Mouse (Mus musculus) liver, embryonic 15.5 days (tissue): ENCODE data around the gene Itpripl2. TPM values are rescaled to one million over a fixed set of nuclear protein-coding genes. Genes with fewer than 3 reads are reported as not detected.

ENCODE experiments used
- ATAC-seq: fragments of 200-750 bp; cut with Nextera tagmentation; 2 replicates; pipeline ENCODE4 v1.8.0; 2017; ENCODE audit warnings: moderate number of reproducible peaks, mild to moderate bottlenecking, moderate library complexity; ENCODE audit not compliant: insufficient read depth
- H3K27ac ChIP-seq: fragments of 300-500 bp; sonication (generic); replicated peaks from 2 replicates; pipeline ENCODE4 v1.5.1; 2015; ENCODE audit warnings: mild to moderate bottlenecking, inconsistent platforms
- H3K27me3 ChIP-seq: fragments of 300-500 bp; sonication (generic); 2 replicates; pipeline ENCODE4 v1.6.1; 2015; ENCODE audit warnings: mild to moderate bottlenecking, inconsistent platforms
- H3K36me3 ChIP-seq: fragments of 300-500 bp; sonication (generic); replicated peaks from 2 replicates; pipeline ENCODE4 v1.6.1; 2015; ENCODE audit warnings: moderate library complexity, mild to moderate bottlenecking, inconsistent platforms
- H3K4me1 ChIP-seq: fragments of 300-500 bp; sonication (generic); replicated peaks from 2 replicates; pipeline ENCODE4 v1.6.1; 2015; ENCODE audit warnings: inconsistent platforms
- H3K4me2 ChIP-seq: fragments of 300-500 bp; sonication (generic); 2 replicates; pipeline ENCODE4 v1.6.1; 2015; ENCODE audit warnings: moderate library complexity, mild to moderate bottlenecking, inconsistent platforms
- H3K4me3 ChIP-seq: fragments of 300-500 bp; sonication (generic); replicated peaks from 2 replicates; pipeline ENCODE4 v1.5.1; 2015; ENCODE audit warnings: mild to moderate bottlenecking, inconsistent platforms
- H3K9ac ChIP-seq: fragments of 300-500 bp; sonication (generic); 2 replicates; pipeline ENCODE4 v1.6.1; 2015; ENCODE audit warnings: moderate library complexity, mild to moderate bottlenecking, inconsistent platforms
- H3K9me3 ChIP-seq: fragments of 300-500 bp; sonication (generic); replicated peaks from 2 replicates; pipeline ENCODE4 v1.6.1; 2016; ENCODE audit warnings: inconsistent platforms
- WGBS: fragments of 180-500 bp; shearing (Covaris S2); methylation state at CpG from one replicate; pipeline ENCODE4 v1.1.7; 2015; ENCODE audit warnings: mixed read lengths; ENCODE audit not compliant: insufficient replicate concordance; 5-methylcytosine and 5-hydroxymethylcytosine counted together
- polyA plus RNA-seq: library from polyadenylated mRNA; unstranded; fragments of >200 nt; fragmentation: Nextera tagmentation; extraction: Ambion mirVana; gene quantifications from 2 replicates; pipeline ENCODE4 v1.2.1, GENCODE M21; 2015

Gene Itpripl2
- polyA plus RNA-seq, 1 experiment from 2014 or later = 1.1 TPM

DNA sequence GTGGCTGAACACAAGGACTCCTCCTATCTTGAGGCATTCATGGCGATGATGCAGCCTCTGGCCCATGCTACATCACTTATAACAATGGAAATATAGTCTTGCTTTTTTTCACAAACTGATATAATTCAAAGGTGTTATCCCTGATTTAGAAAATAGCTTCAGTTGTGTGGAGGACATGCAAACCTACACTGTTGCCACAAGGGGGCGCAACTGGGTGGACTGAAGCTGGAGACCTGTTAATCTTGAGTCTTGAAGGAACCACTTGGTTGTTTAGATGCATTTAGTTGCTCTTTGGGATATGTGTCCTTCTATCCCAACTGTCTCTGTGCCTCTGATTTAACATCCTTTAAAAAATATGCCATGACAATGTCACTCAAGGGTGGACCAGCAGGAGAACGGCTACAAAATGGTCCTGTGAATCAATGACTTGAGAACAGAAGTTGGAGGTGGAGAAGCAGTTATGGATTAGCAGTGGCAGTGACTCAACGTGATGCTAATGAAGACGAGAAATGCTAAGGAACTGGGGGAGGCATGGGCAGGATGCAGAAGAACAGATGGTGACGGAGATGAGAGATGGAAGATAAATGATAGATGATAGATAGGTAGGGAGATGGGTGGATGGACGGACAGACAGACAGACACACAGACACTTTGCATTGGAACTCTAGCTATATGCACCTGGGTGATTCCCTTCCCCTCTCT is 54.5 kb downstream of the Itpripl2 start:
- WGBS = 35% methylated on average over 7 of the region's 7 CpGs
- Histone ChIP-seq H3K27ac (no peak overlapping the region), H3K27me3 (no peaks in the 10 kb centered on the region), H3K9me3 (no peaks in the 10 kb centered on the region), H3K36me3 (no peaks in the 10 kb centered on the region), H3K4me3 (no peak overlapping the region), H3K4me1 (no peaks in the 10 kb centered on the region), H3K9ac (no peak overlapping the region), H3K4me2 (no peak overlapping the region)
- ATAC-seq = no peak

Other genes starting within 250 kb of the Itpripl2 start
- gene Smg1, start 248.3 kb downstream of the Itpripl2 start, polyA plus RNA-seq = 6.0 and 7.3 TPM in 2 replicates
- gene Syt17, start 43.8 kb downstream of the Itpripl2 start, polyA plus RNA-seq = 0.28 and 0.35 TPM in 2 replicates
- gene Coq7, start 41.4 kb upstream of the Itpripl2 start, polyA plus RNA-seq = 37.6 and 38.8 TPM in 2 replicates
- 0.28 and 0.32 TPM in 2 replicates for gene Tmc7, start 92.8 kb upstream of the Itpripl2 start, polyA plus RNA-seq
- gene Tmc5, start 105.3 kb upstream of the Itpripl2 start, polyA plus RNA-seq = 0.03 TPM in 1 of 2 replicates, not detected in the other
- gene Gde1, start 213.8 kb upstream of the Itpripl2 start, polyA plus RNA-seq = 40.9 and 43.1 TPM in 2 replicates
- gene Ccp110, start 220.6 kb upstream of the Itpripl2 start, polyA plus RNA-seq = 8.4 and 8.5 TPM in 2 replicates
- 32.9 and 34.0 TPM in 2 replicates for gene Vps35l, start 248.3 kb upstream of the Itpripl2 start, polyA plus RNA-seq